Mouse (Mus musculus) liver, postnatal 0 days (tissue): Measurements from ENCODE around the gene Mrpl42.

Experiments used
- CTCF ChIP-seq: sonication (generic); IDR thresholded peaks from 2 replicates; pipeline ENCODE4 v1.5.1; 2016; ENCODE audit warnings: antibody characterized with exemption, low read depth
- EP300 ChIP-seq: IDR thresholded peaks from 2 replicates; pipeline ENCODE4 v1.6.1; 2016; ENCODE audit warnings: antibody characterized with exemption, low read depth, mild to moderate bottlenecking

DNA sequence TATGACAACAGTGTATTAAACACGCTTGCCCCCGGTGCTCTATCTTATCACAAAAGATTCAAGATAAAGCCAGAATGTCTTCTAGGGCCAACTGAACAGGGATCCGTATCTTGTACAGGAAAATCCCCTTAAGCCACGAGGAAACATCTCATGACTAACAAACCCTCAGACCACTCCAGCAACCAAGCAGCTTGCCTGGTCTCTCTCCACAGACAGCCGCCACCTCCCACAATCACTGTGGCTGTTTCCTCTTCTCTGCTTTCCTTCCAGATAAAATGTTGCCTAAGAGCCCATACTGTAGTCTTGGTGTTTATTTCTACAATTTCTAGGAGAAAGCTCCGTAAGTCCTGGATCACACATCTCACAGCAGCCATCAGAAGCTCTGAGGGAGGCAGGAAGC, 52.7 kb downstream of the Mrpl42 start:
- TF ChIP-seq CTCF (no peak), EP300 (no peak)
